Mouse (Mus musculus) stomach, postnatal 0 days (tissue): ENCODE results near the gene Crybg1. TPM values are rescaled to one million over a fixed set of nuclear protein-coding genes. Genes with fewer than 3 reads are reported as not detected.
"Not testable (repeated sequence)": the region's sequence is repeated elsewhere in the genome, so short reads cannot be mapped to it uniquely, and the experiment has no call there.

ENCODE experiments used
- ATAC-seq: fragments of 200-750 bp; cut with Nextera tagmentation; 2 replicates; pipeline ENCODE4 v1.8.0; 2017; ENCODE audit not compliant: low FRiP score, low TSS enrichment
- DNase-seq: peaks from one replicate; pipeline ENCODE4 v3.0.0-alpha.2; 2016; ENCODE audit warnings: low spot score
- H3K27ac ChIP-seq: fragments of 300-500 bp; sonication (generic); replicated peaks from 2 replicates; pipeline ENCODE4 v1.5.1; 2014; ENCODE audit warnings: mild to moderate bottlenecking, control low read depth
- H3K27me3 ChIP-seq: fragments of 300-500 bp; sonication (generic); 2 replicates; pipeline ENCODE4 v1.6.1; 2014; ENCODE audit warnings: low read length; ENCODE audit not compliant: control insufficient read depth, insufficient read depth
- H3K36me3 ChIP-seq: fragments of 300-500 bp; sonication (generic); 2 replicates; pipeline ENCODE4 v1.6.1; 2014; ENCODE audit warnings: low read length, mixed read lengths; ENCODE audit not compliant: control insufficient read depth, insufficient read depth
- H3K4me1 ChIP-seq: fragments of 300-500 bp; sonication (generic); replicated peaks from 2 replicates; pipeline ENCODE4 v1.6.1; 2014; ENCODE audit warnings: antibody characterized with exemption; ENCODE audit not compliant: control insufficient read depth, insufficient read depth
- H3K4me2 ChIP-seq: fragments of 300-500 bp; sonication (generic); replicated peaks from 2 replicates; pipeline ENCODE4 v1.6.1; 2014; ENCODE audit warnings: low read depth, mild to moderate bottlenecking, control low read depth, moderate library complexity
- H3K4me3 ChIP-seq: fragments of 300-500 bp; sonication (generic); 2 replicates; pipeline ENCODE4 v1.5.1; 2014; ENCODE audit warnings: low read depth, low read length, control low read depth
- H3K9ac ChIP-seq: fragments of 300-500 bp; sonication (generic); 2 replicates; pipeline ENCODE4 v1.6.1; 2014; ENCODE audit warnings: mild to moderate bottlenecking, low read length, control low read depth, mixed read lengths
- H3K9me3 ChIP-seq: fragments of 300-500 bp; sonication (generic); 2 replicates; pipeline ENCODE4 v1.6.1; 2016; ENCODE audit warnings: low read length; ENCODE audit not compliant: control insufficient read depth
- CTCF ChIP-seq: IDR thresholded peaks from 2 replicates; pipeline ENCODE4 v1.5.1; 2016; ENCODE audit warnings: antibody characterized with exemption, low read depth, mild to moderate bottlenecking, moderate library complexity
- EP300 ChIP-seq: optimal IDR thresholded peaks from 2 replicates; pipeline ENCODE3; 2016; ENCODE audit warnings: antibody characterized with exemption
- WGBS: fragments of 180-500 bp; shearing (Covaris S2); extraction: QIAGEN DNeasy Blood & Tissue Kit; methylation state at CpG from one replicate; pipeline ENCODE4 v1.1.7; 2014; 5-methylcytosine and 5-hydroxymethylcytosine counted together
- polyA plus RNA-seq: library from polyadenylated mRNA; unstranded; fragments of >200 nt; fragmentation: Nextera tagmentation; extraction: Ambion mirVana; gene quantifications from 2 replicates; pipeline ENCODE4 v1.2.1, GENCODE M21; 2015

The Crybg1 gene
- polyA plus RNA-seq, 1 experiment from 2014 or later: 9.0 TPM

- H3K36me3 ChIP-seq: no peaks in the 10 kb centered on the region; the same call in 1 of the 2 replicates
- no peaks in the 10 kb centered on the region for H3K4me1 ChIP-seq
- no peak overlapping the region for H3K4me3 ChIP-seq
- ATAC-seq (no peak), DNase-seq (no peak)
- H3K9ac ChIP-seq: no peak overlapping the region
- no peak for TF ChIP-seq CTCF
- no peak for TF ChIP-seq EP300
- H3K9me3 ChIP-seq: no peaks in the 10 kb centered on the region
- H3K27me3 ChIP-seq: no peaks in the 10 kb centered on the region
- no peak overlapping the region for H3K27ac ChIP-seq
- H3K4me2 ChIP-seq: no peak overlapping the region
- WGBS: 54% methylated on average over 5 of the region's 5 CpGs
Observed at GRCm38 (mm10) chr10:43928596-43928995, 220.1 kb downstream of the Crybg1 start.

GRCm38 (mm10) chr10:43927736-43928135, 220.9 kb downstream of the Crybg1 start:
- no peaks in the 10 kb centered on the region for H3K9me3 ChIP-seq
- H3K36me3 ChIP-seq: no peaks in the 10 kb centered on the region; the same call in 1 of the 2 replicates
- H3K4me2 ChIP-seq: no peak overlapping the region
- ATAC-seq (no peak), DNase-seq (no peak)
- no peak overlapping the region for H3K27ac ChIP-seq
- H3K4me3 ChIP-seq: no peak overlapping the region
- WGBS: 75% methylated on average over 8 of the region's 8 CpGs
- H3K4me1 ChIP-seq: no peaks in the 10 kb centered on the region
- no peaks in the 10 kb centered on the region for H3K27me3 ChIP-seq
- TF ChIP-seq EP300: no peak
- H3K9ac ChIP-seq: no peak overlapping the region

GRCm38 (mm10) chr10:43925776-43926175, 222.9 kb downstream of the Crybg1 start:
- DNase-seq, H3K4me3 ChIP-seq, H3K9me3 ChIP-seq, H3K9ac ChIP-seq, H3K27ac ChIP-seq, H3K4me1 ChIP-seq, H3K36me3 ChIP-seq, H3K4me2 ChIP-seq, ATAC-seq, H3K27me3 ChIP-seq: not testable (repeated sequence)
- 89% methylated on average over 9 of the region's 9 CpGs for WGBS
- peak; percentile 14; the same call in 1 of the 2 replicates for TF ChIP-seq CTCF

DNA sequence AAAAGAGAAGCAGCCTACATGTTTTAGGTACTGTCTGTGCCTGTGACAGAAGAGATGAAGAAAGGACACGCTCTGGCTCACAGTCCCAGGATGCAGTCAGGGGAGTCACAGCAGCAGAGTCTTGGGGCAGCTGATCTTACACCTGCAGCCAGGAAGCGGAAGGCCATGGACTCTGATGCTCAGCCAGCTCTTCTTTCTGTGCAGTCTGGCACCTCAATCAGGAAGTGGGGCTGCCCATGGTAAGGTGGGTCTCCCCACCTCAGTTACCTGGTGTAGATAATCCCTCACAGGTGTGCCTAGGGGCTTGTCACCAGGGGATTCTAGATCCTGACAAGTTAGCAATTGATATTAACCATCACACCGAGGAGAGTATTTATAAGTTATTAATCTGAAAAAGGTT, 225.6 kb downstream of the Crybg1 start:
- no peak overlapping the region for H3K4me3 ChIP-seq
- WGBS: 91% methylated on average over 3 of the region's 3 CpGs
- no peak overlapping the region for H3K9ac ChIP-seq
- H3K27ac ChIP-seq: no peak overlapping the region
- no peak for TF ChIP-seq EP300
- TF ChIP-seq CTCF: no peak
- no peaks in the 10 kb centered on the region for H3K36me3 ChIP-seq
- DNase-seq (no peak), ATAC-seq (no peak)
- H3K4me2 ChIP-seq: no peak overlapping the region
- H3K9me3 ChIP-seq: no peaks in the 10 kb centered on the region
- H3K27me3 ChIP-seq: no peaks in the 10 kb centered on the region
- H3K4me1 ChIP-seq: no peaks in the 10 kb centered on the region

GRCm38 (mm10) chr10:43918696-43919608, 229.7 kb downstream of the Crybg1 start:
- TF ChIP-seq EP300: no peak
- peak; percentile 98 for TF ChIP-seq CTCF
- ATAC-seq (peak; percentile 55; the same call in 1 of the 2 replicates), DNase-seq (peak; percentile 85)
- no peaks in the 10 kb centered on the region for H3K27me3 ChIP-seq
- H3K27ac ChIP-seq: no peak overlapping the region
- no peak overlapping the region for H3K4me2 ChIP-seq
- H3K9ac ChIP-seq: no peak overlapping the region
- no peaks in the 10 kb centered on the region for H3K4me1 ChIP-seq
- no peaks in the 10 kb centered on the region for H3K9me3 ChIP-seq
- 43% methylated on average over 17 of the region's 17 CpGs for WGBS
- H3K36me3 ChIP-seq: no peaks in the 10 kb centered on the region
- no peak overlapping the region for H3K4me3 ChIP-seq

DNA sequence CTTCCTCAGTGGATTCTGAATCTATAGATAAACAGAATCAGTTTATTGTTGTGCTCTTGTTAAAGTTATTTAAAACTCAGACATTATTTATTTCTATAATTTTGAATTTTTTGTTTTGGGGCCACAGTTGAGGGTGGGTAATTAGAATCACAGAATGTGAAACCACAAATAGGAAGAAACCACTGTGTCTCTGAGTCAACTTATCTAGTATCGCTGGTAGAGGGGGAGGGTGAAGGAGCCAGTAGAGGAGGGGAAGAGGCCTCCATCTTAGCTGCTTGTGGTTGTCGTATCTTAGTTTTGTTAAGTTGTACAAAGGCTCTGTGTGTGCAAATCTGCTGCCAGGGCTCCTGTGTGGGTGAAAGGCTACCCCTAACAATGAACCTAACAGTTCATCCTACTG, 231.9 kb downstream of the Crybg1 start:
- 80% methylated on average over 2 of the region's 2 CpGs for WGBS
- H3K36me3 ChIP-seq: no peaks in the 10 kb centered on the region
- no peaks in the 10 kb centered on the region for H3K4me1 ChIP-seq
- TF ChIP-seq CTCF (no peak), EP300 (no peak)
- DNase-seq: no peak
- no peak overlapping the region for H3K4me2 ChIP-seq
- H3K27ac ChIP-seq: no peak overlapping the region
- no peaks in the 10 kb centered on the region for H3K27me3 ChIP-seq
- no peak overlapping the region for H3K4me3 ChIP-seq
- ATAC-seq: no peak
- no peak overlapping the region for H3K9ac ChIP-seq
- H3K9me3 ChIP-seq: no peaks in the 10 kb centered on the region
